Mouse (Mus musculus): ENCODE data around the gene Arid2. TPM values are rescaled to one million over a fixed set of nuclear protein-coding genes. Genes with fewer than 3 reads are reported as not detected.
"Not testable (repeated sequence)": the region's sequence is repeated elsewhere in the genome, so short reads cannot be mapped to it uniquely, and the experiment has no call there.

Arid2 gene
- polyA plus RNA-seq, 1 experiment from 2014 or later, result 25.9 TPM

- no peak for ATAC-seq (ENCODE audit: insufficient number of reproducible peaks, insufficient read depth, low FRiP score, low TSS enrichment, low read depth)
- WGBS, result 38% methylated on average over 1 of the region's 1 CpGs
- Histone ChIP-seq H3K9ac (no peak overlapping the region), H3K27me3 (no peaks in the 10 kb centered on the region), H3K4me2 (no peak overlapping the region), H3K4me3 (no peak overlapping the region), H3K4me1 (no peaks in the 10 kb centered on the region), H3K27ac (no peak overlapping the region), H3K9me3 (no peaks in the 10 kb centered on the region), H3K36me3 (peaks cover 25% of the 10 kb centered on the region)
Measured at GRCm38 (mm10) chr15:96315664-96316063, 28.3 kb downstream of the Arid2 start.

DNA sequence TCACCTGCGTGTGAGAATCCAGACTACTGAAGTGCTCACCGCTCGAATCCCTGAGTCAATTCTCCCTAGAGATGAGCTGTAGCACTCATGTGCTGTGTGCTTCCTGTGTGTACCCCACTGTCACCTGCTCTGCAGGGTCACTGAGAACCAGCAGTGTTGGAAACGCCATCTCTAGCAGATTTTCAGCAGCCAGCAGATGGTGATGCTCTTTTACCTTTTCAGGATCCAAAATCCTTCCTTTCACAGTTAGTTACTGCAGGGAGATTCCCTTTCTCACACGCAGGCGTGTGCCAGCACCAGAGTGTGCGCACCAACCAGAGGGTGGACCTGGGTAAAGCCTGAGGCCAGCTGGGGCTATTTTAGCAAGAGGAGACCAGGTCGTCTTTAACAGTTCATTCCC lies 32.0 kb downstream of the Arid2 start:
- no peaks in the 10 kb centered on the region for H3K9me3 ChIP-seq
- 80% methylated on average over 8 of the region's 8 CpGs for WGBS
- H3K9ac ChIP-seq, result no peak overlapping the region
- H3K36me3 ChIP-seq, result peaks cover 7% of the 10 kb centered on the region; the same call in 1 of the 2 replicates
- no peak for ATAC-seq (ENCODE audit: insufficient number of reproducible peaks, insufficient read depth, low FRiP score, low TSS enrichment, low read depth)
- H3K4me1 ChIP-seq, result no peaks in the 10 kb centered on the region
- no peak overlapping the region for H3K4me3 ChIP-seq
- no peak overlapping the region for H3K4me2 ChIP-seq
- H3K27me3 ChIP-seq, result no peaks in the 10 kb centered on the region
- no peak overlapping the region for H3K27ac ChIP-seq

DNA sequence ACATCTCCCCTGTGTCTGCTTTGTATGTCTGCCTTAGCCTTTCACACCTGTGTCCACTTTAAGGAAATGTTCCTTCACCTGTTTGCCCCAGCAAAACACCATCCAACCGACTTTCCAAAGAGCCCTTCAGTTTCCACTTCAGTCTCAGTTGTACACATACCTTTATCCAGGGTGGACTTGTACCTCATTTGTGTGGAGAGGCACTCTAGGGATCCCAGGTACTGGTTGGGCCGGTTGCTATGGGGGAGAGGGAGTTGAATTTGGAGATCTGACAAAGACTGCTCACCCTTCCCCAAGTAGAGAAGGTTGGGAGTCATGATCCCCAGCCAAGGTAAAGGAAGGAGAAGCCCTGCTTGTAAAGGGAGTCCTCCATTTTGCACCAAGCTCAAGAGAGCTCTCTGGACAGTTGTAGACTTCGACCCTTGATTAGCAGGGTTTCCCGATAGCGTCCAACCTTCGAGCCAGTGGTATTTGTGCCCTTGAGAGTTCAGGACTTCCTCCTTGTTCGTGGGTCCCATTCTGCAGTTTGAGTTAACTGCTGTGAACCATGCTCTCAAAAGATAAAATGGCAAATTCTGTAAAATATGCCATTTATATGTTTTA lies 38.5 kb downstream of the Arid2 start:
- Histone ChIP-seq H3K4me1 (no peaks in the 10 kb centered on the region), H3K4me2 (no peak overlapping the region), H3K27me3 (no peaks in the 10 kb centered on the region), H3K4me3 (no peak overlapping the region), H3K9ac (no peak overlapping the region), H3K27ac (no peak overlapping the region), H3K9me3 (no peaks in the 10 kb centered on the region), H3K36me3 (peaks cover 18% of the 10 kb centered on the region)
- no peak for ATAC-seq (ENCODE audit: insufficient number of reproducible peaks, insufficient read depth, low FRiP score, low TSS enrichment, low read depth)
- WGBS, result 91% methylated on average over 7 of the region's 7 CpGs

DNA sequence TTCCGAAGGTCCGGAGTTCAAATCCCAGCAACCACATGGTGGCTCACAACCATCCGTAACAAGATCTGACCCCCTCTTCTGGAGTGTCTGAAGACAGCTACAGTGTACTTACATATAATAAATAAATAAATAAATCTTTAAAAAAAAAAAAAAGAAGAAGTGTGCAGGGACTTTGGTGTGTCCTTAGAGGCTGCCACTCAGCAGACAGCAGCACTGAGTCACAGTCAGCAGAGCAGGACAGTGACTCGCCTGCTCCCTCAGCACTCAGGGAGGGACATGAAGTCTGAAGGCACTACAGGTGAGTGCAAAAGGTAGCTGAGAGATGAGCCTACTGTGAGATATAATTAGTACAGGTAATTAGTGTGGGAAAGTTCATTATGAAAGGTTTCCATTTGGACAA lies 41.4 kb downstream of the Arid2 start:
- H3K4me3 ChIP-seq; H3K27ac ChIP-seq; ATAC-seq (ENCODE audit: insufficient number of reproducible peaks, insufficient read depth, low FRiP score, low TSS enrichment, low read depth): not testable (repeated sequence)

DNA sequence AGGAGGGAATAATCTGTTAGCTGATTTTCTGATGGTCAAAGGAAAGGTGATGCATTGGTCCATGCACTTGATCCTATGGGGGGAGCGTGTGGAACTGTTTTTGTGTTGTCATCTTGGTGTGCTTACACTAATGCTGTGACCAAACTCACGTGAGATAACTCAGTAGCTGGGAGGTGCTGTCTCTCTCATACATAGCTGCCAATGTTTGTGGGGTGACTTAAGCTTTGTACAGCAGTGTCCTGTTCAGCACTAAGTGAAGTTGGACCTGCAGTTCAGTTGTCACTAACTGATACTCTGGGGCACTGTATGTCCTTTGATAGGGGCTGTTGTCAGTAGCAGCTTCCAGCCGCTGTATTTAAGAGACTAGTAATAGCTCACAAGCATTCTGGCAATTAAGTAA lies 43.2 kb downstream of the Arid2 start:
- WGBS, result 75% methylated on average over 3 of the region's 3 CpGs
- peaks cover 6% of the 10 kb centered on the region; the same call in 1 of the 2 replicates for H3K4me1 ChIP-seq
- no peak for ATAC-seq (ENCODE audit: insufficient number of reproducible peaks, insufficient read depth, low FRiP score, low TSS enrichment, low read depth)
- no peaks in the 10 kb centered on the region for H3K9me3 ChIP-seq
- H3K4me2 ChIP-seq, result no peak overlapping the region
- no peak overlapping the region for H3K4me3 ChIP-seq
- H3K9ac ChIP-seq, result no peak overlapping the region
- peaks cover 10% of the 10 kb centered on the region for H3K36me3 ChIP-seq
- H3K27ac ChIP-seq, result no peak overlapping the region
- no peaks in the 10 kb centered on the region for H3K27me3 ChIP-seq

More for the DNA sequence above, 41.4 kb downstream of the Arid2 start:
- H3K9me3 ChIP-seq, H3K4me2 ChIP-seq, H3K4me1 ChIP-seq, H3K9ac ChIP-seq, H3K27me3 ChIP-seq: not testable (repeated sequence)
- WGBS, result 97% methylated on average over 4 of the region's 4 CpGs
- H3K36me3 ChIP-seq, result peaks cover 15% of the 10 kb centered on the region

- no peak overlapping the region for H3K4me3 ChIP-seq
- H3K9ac ChIP-seq, result no peak overlapping the region
- ATAC-seq (ENCODE audit: insufficient number of reproducible peaks, insufficient read depth, low FRiP score, low TSS enrichment, low read depth), result no peak
- H3K27me3 ChIP-seq, result no peaks in the 10 kb centered on the region
- H3K36me3 ChIP-seq, result peaks cover 5% of the 10 kb centered on the region; the same call in 1 of the 2 replicates
- H3K4me2 ChIP-seq, result no peak overlapping the region
- WGBS, result 83% methylated on average over 9 of the region's 9 CpGs
- peaks cover 6% of the 10 kb centered on the region; the same call in 1 of the 2 replicates for H3K4me1 ChIP-seq
- no peak overlapping the region for H3K27ac ChIP-seq
- no peaks in the 10 kb centered on the region for H3K9me3 ChIP-seq
Measured at GRCm38 (mm10) chr15:96332468-96333213, 45.3 kb downstream of the Arid2 start.

- H3K27ac ChIP-seq, result no peak overlapping the region
- H3K4me3 ChIP-seq, result no peak overlapping the region
- H3K36me3 ChIP-seq, result peaks cover 5% of the 10 kb centered on the region; the same call in 1 of the 2 replicates
- no peak for ATAC-seq (ENCODE audit: insufficient number of reproducible peaks, insufficient read depth, low FRiP score, low TSS enrichment, low read depth)
- no peak overlapping the region for H3K9ac ChIP-seq
- H3K27me3 ChIP-seq, result no peaks in the 10 kb centered on the region
- 81% methylated on average over 5 of the region's 5 CpGs for WGBS
- H3K4me1 ChIP-seq, result peaks cover 6% of the 10 kb centered on the region; the same call in 1 of the 2 replicates
- no peak overlapping the region for H3K4me2 ChIP-seq
- H3K9me3 ChIP-seq, result no peaks in the 10 kb centered on the region
Measured at GRCm38 (mm10) chr15:96333350-96333749, 46.0 kb downstream of the Arid2 start.

DNA sequence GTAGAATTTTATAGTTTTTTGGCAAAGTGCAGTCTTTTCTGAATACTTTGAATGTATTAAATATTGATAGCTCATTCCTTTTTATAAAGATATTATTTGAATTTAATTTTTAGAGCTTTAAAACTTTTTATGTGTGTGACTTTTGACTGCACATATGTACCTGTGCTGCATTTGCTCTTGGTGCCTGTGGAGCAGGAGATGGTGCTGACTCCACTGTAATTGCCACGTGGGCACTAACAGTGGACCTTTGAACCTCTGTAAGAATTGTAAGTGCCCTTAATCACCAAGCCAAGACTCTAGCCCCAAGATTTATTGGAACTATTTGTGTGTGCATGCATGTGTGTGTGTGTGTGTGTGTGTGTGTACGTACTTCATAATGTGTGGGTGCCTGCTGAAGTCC lies 53.6 kb downstream of the Arid2 start:
- 94% methylated on average over 2 of the region's 2 CpGs for WGBS
- no peaks in the 10 kb centered on the region for H3K27me3 ChIP-seq
- H3K9ac ChIP-seq, result no peak overlapping the region
- H3K9me3 ChIP-seq, result no peaks in the 10 kb centered on the region
- no peak overlapping the region for H3K4me3 ChIP-seq
- no peak overlapping the region for H3K4me2 ChIP-seq
- no peaks in the 10 kb centered on the region for H3K36me3 ChIP-seq
- peaks cover 5% of the 10 kb centered on the region for H3K4me1 ChIP-seq
- no peak for ATAC-seq (ENCODE audit: insufficient number of reproducible peaks, insufficient read depth, low FRiP score, low TSS enrichment, low read depth)
- no peak overlapping the region for H3K27ac ChIP-seq

DNA sequence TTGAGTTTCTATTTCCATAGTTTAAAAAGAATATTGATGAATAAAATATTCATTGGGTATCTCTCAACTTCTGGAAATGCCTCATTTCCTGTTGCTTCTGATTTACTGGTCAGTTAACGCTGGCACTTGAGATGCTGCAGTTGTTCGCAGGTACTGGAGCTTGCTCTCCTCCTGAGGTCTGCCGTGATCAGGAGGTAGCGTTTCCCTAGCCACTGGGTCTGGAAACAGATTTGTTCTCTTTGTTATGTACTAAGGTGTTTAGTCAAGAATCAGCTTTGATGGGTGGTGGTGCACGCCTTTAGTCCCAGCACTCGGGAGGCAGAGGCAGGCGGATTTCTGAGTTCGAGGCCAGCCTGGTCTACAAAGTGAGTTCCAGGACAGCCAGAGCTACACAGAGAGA lies 54.8 kb downstream of the Arid2 start:
- Histone ChIP-seq H3K36me3 (no peaks in the 10 kb centered on the region), H3K4me2 (no peak overlapping the region), H3K9me3 (no peaks in the 10 kb centered on the region), H3K4me3 (no peak overlapping the region), H3K27me3 (no peaks in the 10 kb centered on the region), H3K27ac (no peak overlapping the region), H3K4me1 (peaks cover 5% of the 10 kb centered on the region), H3K9ac (no peak overlapping the region)
- 96% methylated on average over 8 of the region's 8 CpGs for WGBS
- ATAC-seq (ENCODE audit: insufficient number of reproducible peaks, insufficient read depth, low FRiP score, low TSS enrichment, low read depth), result no peak

GRCm38 (mm10) chr15:96342871-96343270 lies 55.6 kb downstream of the Arid2 start:
- no peak overlapping the region for H3K9ac ChIP-seq
- no peak overlapping the region for H3K4me2 ChIP-seq
- H3K27me3 ChIP-seq, result no peaks in the 10 kb centered on the region
- no peak overlapping the region for H3K4me3 ChIP-seq
- ATAC-seq (ENCODE audit: insufficient number of reproducible peaks, insufficient read depth, low FRiP score, low TSS enrichment, low read depth), result no peak
- H3K36me3 ChIP-seq, result no peaks in the 10 kb centered on the region
- peaks cover 5% of the 10 kb centered on the region for H3K4me1 ChIP-seq
- H3K9me3 ChIP-seq, result no peaks in the 10 kb centered on the region
- H3K27ac ChIP-seq, result no peak overlapping the region
- WGBS, result 82% methylated on average over 3 of the region's 3 CpGs

DNA sequence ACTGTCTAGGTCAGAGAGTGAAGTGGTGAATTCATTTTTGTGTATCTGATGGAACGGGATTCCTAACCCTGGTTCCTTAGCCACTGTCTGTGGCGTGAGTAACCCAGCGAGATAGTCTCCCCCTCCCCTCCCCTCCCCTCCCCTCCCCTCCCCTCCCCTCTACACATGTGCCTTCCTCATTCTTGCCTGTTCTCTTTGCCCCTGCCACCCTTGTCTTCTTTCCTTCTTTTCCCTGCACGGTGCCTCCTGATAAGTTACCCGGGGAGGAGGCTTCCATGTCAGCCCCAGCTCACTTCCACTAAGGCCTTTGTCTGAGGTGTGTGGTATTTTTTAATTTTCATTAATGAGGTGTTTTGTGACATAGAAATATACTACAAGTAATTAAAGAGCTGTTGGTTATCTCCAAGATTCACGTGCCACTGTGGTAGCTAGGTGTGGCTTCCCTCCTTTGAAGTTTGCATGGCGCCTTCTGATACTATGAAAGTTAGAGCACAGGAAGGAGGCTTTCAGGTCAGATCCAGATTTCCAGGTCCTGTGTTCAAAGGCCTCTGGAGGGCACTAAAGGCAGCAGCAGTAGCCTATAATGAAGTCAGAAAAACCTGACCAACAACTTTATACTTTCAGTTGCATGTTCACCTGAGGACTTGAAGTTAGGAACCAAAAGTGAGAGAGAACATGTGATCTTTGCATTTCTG lies 57.4 kb downstream of the Arid2 start:
- Histone ChIP-seq H3K27ac (no peak overlapping the region), H3K27me3 (no peaks in the 10 kb centered on the region), H3K9ac (no peak overlapping the region), H3K36me3 (no peaks in the 10 kb centered on the region; the same call in none of the 2 replicates), H3K9me3 (no peaks in the 10 kb centered on the region), H3K4me3 (no peak overlapping the region), H3K4me2 (no peak overlapping the region), H3K4me1 (peaks cover 5% of the 10 kb centered on the region)
- no peak for ATAC-seq (ENCODE audit: insufficient number of reproducible peaks, insufficient read depth, low FRiP score, low TSS enrichment, low read depth)
- 60% methylated on average over 6 of the region's 7 CpGs for WGBS

All from embryonic facial prominence, embryonic 13.5 days (tissue).